Mouse (Mus musculus): Measurements from ENCODE around the gene Gm15517.

Gene Gm15517

DNA sequence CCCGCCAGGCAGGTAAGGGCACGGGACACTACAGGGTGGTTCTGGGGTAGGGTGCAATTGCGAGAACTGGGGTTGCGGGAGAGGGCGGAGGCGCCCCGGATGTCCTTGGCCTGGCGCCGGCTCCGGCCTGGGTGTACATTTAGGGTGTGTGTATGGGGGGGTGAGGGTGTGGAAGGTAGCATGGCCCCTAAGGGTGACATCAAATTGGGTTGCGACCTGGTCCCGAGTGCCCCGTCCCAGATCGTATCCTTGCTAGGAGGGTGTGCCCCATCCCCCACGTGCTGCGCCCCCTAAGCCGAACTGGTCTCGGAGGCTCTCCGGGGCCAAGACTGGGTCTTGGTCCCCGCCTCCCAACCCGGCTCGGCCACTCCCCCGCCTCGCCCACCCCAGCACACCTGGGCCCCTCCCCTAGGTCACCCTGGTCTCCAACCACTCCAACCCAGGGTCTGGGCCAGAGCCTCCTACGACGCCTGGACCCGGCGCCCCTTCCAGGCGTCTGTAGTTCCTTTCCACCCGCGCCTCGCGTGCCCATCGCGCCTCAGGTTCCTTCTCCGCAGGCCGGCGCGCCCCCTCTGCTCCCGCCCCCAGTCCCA lies 49.1 kb downstream of the Gm15517 start:
- no peak for DNase-seq

DNA sequence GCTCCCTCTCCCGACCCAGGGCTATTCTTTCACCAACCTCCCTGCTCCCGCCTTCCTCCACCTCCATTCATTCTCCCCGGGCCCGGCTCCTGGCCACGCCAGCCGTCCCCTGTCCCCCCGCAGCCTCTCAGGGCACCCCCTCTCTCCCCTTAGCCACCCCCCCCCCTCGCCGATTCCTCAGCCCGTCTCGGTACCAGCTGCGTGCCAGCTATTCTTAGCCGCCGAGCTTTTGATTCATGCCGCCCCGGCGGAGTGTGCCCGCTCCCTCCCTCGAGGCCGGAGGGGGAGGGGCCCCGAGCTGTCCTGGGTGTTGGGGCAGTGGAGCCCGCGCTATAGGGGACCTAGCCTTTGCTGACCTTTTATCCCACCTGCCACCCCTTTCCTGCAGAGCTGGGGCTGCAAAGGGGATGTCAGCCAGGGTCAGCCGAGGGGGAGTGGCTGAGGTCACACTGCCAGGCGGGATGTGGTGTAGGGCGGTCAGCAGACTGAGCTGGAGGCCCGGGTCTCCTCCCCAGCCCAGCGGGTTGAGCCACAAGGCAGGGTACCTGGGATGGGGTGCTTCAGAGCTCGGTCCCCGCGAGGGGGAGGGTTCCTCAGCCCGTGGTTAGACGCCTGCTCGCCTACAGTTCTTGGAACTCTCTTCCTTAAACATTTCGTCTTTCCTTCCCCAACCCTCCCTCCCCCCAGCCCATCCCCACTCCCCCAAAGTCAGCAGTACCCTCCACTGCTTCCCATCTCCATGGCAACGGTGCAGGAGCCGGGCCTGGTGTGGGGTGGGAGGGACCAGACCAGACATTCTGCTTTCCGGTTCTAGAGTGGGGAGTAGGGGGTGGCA lies 49.8 kb downstream of the Gm15517 start:
- no peak for DNase-seq
